Mouse (Mus musculus) retina, postnatal 7 days (tissue): ENCODE results near the gene Slc22a14.
"Not testable (repeated sequence)": the region's sequence is repeated elsewhere in the genome, so short reads cannot be mapped to it uniquely, and the experiment has no call there.

Experiments
- DNase-seq: peaks from one replicate; pipeline ENCODE4 v3.0.0-alpha.2; 2012; ENCODE audit warnings: low read depth, low spot score

Gene Slc22a14

GRCm38 (mm10) chr9:119263067-119263466 lies 102.3 kb downstream of the Slc22a14 start:
- DNase-seq, result no peak

GRCm38 (mm10) chr9:119260825-119261224 lies 104.5 kb downstream of the Slc22a14 start:
- DNase-seq, result no peak

DNA sequence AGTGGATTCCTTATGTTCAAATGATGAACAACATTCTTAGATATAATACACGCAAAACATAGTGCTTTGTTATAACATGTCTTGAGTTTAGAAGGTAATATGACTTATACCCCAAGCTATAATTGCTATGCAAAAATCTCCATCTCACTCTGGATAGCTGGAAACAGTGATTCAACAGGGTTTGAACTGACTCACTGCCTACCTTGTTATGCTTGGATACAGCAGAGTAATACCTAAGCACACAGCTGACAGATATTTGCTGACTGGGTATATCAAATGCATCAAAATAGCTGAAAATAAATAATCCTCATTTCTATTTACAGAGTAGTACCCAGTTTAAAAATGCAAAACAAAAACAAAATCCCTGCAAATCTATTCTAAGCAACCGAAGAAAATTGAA lies 106.6 kb downstream of the Slc22a14 start:
- DNase-seq, result no peak

- no peak for DNase-seq
Observed at GRCm38 (mm10) chr9:119258128-119258527, 107.2 kb downstream of the Slc22a14 start.

DNA sequence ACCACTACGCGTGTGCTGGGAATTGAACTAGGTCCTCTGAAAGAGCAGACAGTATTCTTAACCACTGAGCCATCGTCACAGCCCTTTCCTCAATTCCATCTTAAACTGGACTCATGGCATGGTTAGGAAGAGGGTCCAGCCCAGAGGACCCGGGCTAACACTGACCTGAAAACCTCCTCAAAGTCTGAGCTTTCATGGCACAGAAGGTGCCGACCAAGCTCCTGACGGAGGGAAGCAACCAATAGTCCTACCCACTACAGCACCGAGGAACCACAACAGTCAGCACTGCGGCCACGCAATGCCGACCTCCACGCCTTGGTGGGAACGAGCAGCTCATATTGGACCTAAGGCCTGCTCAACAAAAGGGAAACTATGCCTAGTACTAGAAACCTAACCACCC lies 109.2 kb downstream of the Slc22a14 start:
- DNase-seq, result no peak

GRCm38 (mm10) chr9:119255096-119255495 lies 110.3 kb downstream of the Slc22a14 start:
- DNase-seq, result no peak

- DNase-seq, result no peak
Observed at GRCm38 (mm10) chr9:119254187-119254586, 111.2 kb downstream of the Slc22a14 start.

- no peak for DNase-seq
Observed at GRCm38 (mm10) chr9:119247996-119248395, 117.4 kb downstream of the Slc22a14 start.

DNA sequence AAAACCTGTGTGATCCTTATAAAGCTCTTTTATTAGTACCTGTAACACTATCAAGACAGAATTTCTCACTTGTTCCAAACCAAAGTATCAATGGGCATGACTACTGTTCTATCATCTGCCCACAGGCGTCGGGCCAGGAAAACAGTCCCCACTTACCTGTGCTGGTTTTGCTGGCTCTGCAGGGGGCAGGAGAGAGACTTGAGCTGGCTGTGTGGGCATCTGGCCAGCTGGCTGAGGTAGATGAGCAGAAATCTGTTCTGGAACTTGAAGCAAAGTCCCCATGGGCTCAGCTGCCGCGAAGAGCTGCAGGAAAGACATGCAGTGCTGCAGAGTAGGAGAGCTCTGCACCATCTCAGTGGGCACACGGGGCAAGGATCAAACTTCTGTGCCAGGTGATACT lies 118.5 kb downstream of the Slc22a14 start:
- DNase-seq, result no peak

GRCm38 (mm10) chr9:119243981-119244380 lies 121.4 kb downstream of the Slc22a14 start:
- no peak for DNase-seq

DNA sequence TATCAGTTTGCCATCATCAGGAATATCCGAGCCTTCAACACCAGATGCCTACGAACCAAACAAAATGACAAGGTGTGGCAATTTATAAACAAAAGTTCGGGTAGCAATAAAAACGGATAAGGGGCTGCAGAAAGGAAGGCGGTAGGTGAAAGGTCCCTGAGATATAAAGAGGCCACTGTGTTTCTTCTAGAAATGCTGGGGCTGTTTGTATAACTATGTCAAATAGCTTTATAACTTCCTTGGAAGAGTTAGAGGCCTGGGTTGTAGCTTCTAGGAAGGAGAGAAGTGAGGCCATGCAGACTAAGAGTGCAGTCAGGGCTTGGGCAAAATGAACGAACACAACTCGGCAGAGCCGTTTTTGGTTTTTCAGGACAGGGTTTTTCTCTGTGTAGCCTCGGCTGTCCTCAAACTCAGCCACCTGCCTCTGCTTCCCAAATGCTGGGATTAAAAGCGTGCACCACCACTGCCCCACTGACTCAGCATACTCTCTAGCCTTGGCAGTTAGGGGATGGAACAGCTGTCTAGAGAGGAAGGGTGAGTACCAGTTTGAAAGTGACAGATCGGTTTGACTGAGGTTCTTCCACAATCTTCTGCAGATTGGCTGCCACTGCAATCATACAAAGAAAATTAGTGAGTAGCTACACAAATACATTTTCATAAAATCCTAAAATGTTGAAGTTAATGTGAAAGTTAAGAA lies 124.0 kb downstream of the Slc22a14 start:
- DNase-seq, result no peak

GRCm38 (mm10) chr9:119240286-119240997 lies 124.9 kb downstream of the Slc22a14 start:
- DNase-seq, result no peak

DNA sequence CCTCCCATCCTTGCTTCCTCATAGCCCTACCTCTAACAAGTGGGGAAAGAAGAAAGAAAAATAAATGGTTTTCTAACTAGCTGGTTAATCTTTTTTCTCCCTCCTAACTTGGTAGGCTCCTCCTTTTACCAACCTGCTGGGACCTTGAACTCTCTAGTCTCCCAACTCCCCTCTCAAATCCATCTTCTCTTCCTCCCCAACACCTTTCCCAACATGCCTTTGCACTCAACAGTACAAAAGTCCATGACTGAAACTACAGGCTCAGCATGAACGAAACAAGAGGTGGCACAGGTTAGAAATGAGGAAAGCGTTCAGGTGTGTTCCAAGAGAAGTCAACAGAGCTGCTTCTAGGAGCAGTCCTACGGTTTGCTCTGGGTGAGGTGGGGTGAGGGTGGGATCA lies 126.1 kb downstream of the Slc22a14 start:
- DNase-seq, result no peak

- no peak for DNase-seq
Observed at GRCm38 (mm10) chr9:119238796-119239195, 126.6 kb downstream of the Slc22a14 start.

DNA sequence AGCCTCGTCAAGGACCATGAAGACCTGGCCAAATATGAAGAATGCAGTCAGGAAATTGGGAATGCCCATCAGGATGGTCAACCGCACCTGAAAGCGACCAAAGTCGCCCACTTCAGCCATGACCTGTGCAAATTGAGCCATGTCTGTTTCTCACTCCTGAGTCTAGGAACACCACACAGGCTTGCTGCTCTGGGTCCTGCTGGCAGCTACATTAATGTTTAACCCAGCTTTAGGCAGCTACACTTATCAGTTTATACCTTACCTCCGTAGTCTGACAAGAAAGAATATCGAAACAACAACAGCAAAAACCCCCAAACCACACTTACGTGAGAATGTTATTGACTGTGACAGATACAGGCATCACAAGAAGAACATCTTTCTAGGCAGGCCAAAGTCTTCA lies 133.8 kb downstream of the Slc22a14 start:
- DNase-seq, result no peak

- no peak for DNase-seq
Observed at GRCm38 (mm10) chr9:119230829-119231228, 134.5 kb downstream of the Slc22a14 start.

GRCm38 (mm10) chr9:119220249-119220648 lies 145.1 kb downstream of the Slc22a14 start:
- DNase-seq, result no peak

DNA sequence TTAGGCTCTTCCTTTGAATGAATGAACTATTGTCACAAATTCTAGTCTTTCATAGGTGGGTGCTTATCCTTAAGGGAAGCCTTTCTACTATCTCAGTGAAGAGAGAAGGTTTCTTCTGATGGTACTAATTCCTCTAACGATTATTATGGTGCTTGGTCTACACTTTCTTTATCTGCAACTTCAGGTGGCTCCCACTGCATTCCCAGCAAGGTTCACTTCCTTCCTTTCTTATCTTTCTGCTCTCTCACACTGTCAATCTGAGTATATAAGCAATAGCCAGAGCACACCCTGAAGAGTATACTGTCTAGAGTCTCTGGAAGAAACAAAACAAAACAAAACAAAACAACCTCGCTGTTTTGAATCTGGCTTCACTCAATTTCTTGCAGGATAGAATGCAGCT lies 145.7 kb downstream of the Slc22a14 start:
- no peak for DNase-seq

- not testable (repeated sequence) for DNase-seq
Observed at GRCm38 (mm10) chr9:119215341-119215740, 150.0 kb downstream of the Slc22a14 start.

GRCm38 (mm10) chr9:119214601-119215000 lies 150.8 kb downstream of the Slc22a14 start:
- no peak for DNase-seq

DNA sequence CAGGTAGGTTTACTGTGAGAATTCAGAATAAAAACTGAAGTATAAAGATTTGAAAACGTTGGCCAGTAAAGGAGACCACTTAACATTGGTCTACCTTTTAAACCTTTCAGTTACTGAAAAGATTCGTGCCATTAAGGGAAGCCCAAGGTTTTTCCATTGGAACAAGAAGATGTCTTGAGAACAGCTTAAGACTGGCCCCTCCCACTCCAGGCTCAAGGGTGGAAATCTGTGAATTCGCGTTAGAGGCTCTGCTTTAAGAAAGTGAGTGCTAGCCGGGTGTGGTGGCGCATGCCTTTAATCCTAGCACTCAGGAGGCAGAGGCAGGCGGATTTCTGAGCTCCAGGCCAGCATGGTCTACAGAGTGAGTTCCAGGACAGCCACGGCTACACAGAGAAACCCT lies 152.4 kb downstream of the Slc22a14 start:
- DNase-seq, result no peak

- DNase-seq, result no peak
Observed at GRCm38 (mm10) chr9:119208998-119209397, 156.4 kb downstream of the Slc22a14 start, which contains the start of gene Slc22a13. Gene Slc22a13 (minus strand): TSS chr9:119209098.

GRCm38 (mm10) chr9:119207113-119207512 lies 158.2 kb downstream of the Slc22a14 start:
- no peak for DNase-seq
